Mouse (Mus musculus): ENCODE results near the gene 1810055G02Rik.
A peak's percentile ranks its signal among the peaks of the same experiment; 100 is the strongest.

DNA sequence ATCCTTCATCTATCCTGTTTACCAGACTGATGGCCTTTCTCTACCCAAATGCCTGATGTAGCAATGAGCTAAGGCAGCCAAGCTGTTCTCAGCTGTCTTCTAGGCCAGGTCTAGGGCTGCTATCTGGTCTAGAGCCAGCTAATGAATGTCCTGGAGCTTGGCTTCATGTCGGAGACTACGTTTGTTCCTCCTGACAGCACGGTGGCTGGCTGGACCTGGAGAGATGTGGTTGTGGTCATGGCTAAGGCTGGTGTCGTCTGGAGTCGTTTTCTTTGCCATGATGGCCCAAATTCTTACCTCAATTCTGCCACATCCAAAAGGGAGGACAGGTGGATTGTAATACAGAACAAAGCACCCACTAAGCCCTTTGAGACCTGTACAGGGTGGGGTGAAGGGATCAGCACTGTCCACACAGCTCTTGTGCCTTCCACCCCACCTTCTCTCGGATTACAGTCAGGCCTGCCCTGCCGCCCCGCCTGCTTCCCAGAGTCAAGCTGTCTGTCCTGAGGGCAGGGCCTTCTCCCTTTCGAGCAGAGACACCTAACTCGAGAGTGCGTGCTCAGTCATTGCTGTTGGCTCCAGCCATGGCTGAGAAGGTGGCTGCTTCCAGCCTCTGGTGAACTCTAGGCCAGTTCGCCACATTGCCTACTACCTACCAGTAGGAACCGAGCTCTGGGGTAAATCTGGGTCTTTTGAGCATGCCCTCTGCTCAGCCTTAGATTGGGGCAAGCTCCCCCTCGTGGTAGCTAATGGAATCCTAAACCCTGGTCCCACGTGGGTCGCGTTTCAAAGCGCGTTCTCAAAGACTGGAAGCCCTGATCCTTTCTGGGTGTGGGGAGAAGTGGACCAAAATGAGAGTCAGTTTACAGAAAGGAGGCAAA, 10.6 kb downstream of the 1810055G02Rik start:
- TF ChIP-seq E2F4 (IDR thresholded peaks at IDR 0.05; ENCODE audit: borderline replicate concordance, low read depth, low read length): no peak
- no peak for TF ChIP-seq ZNF384 (IDR thresholded peaks at IDR 0.05; ENCODE audit: low read depth, low read length)
- no peak for TF ChIP-seq EP300 (IDR thresholded peaks at IDR 0.05; ENCODE audit: low read depth in 1 of 2, low read length in 2 of 2)
- TF ChIP-seq NELFE (IDR thresholded peaks at IDR 0.05; ENCODE audit: low read depth, low read length): no peak
- peak; percentile 51 to 76 (median 71) for TF ChIP-seq CTCF (IDR thresholded peaks at IDR 0.05 in 2 of 3, conservative IDR thresholded peaks at IDR 0.05 in 1 of 3; ENCODE audit: control insufficient read depth in 1 of 3, insufficient read depth in 1 of 3, low read depth in 2 of 3, low read length in 3 of 3, poor library complexity in 1 of 3, severe bottlenecking in 1 of 3)
- TF ChIP-seq NRF1 (IDR thresholded peaks at IDR 0.05; ENCODE audit: insufficient read depth, low read depth, low read length, poor library complexity, severe bottlenecking): peak; percentile 44; the same call in 1 of the 2 replicates
- TF ChIP-seq GATA1 (IDR thresholded peaks at IDR 0.05; ENCODE audit: low read depth, low read length): no peak
- TF ChIP-seq POLR2A (IDR thresholded peaks at IDR 0.05; ENCODE audit: control insufficient read depth in 1 of 2, insufficient read depth in 1 of 2, low read depth in 1 of 2, low read length in 2 of 2, poor library complexity in 1 of 2): peak in 1 of 2 experiments; percentile 40; a peak in 1 of 4 replicates
- TF ChIP-seq ZMIZ1 (IDR thresholded peaks at IDR 0.05; ENCODE audit: low read depth, low read length): no peak
- TF ChIP-seq ZKSCAN1 (IDR thresholded peaks at IDR 0.05; ENCODE audit: low read depth, low read length): no peak
- no peak for TF ChIP-seq BHLHE40 (IDR thresholded peaks at IDR 0.05; ENCODE audit: borderline replicate concordance, low read depth, low read length)
- TF ChIP-seq CHD1 (IDR thresholded peaks at IDR 0.05; ENCODE audit: low read depth, low read length): no peak
- no peak for TF ChIP-seq ELF1 (IDR thresholded peaks at IDR 0.05; ENCODE audit: low read depth, low read length)
- no peak; the same call in 1 of the 2 replicates for TF ChIP-seq POLR2AphosphoS2 (IDR thresholded peaks at IDR 0.05; ENCODE audit: low read length)
